Mouse (Mus musculus) right cerebral cortex, postnatal 14 days (tissue): ENCODE measurements around the gene Zfp462.
"Not testable (repeated sequence)": the region's sequence is repeated elsewhere in the genome, so short reads cannot be mapped to it uniquely, and the experiment has no call there.

Experiments used
- DNase-seq: peaks from one replicate; pipeline ENCODE4 v3.0.0; 2022

Gene Zfp462

GRCm38 (mm10) chr4:54944921-54945430 is at the start of gene Zfp462:
Zfp462 (plus strand) TSS chr4:54945048.
- no peak for DNase-seq

GRCm38 (mm10) chr4:54896017-54896416 is 48.8 kb upstream of the Zfp462 start:
- DNase-seq: no peak

GRCm38 (mm10) chr4:54904641-54905040 is 40.2 kb upstream of the Zfp462 start:
- no peak for DNase-seq

GRCm38 (mm10) chr4:54905399-54905953 is 39.4 kb upstream of the Zfp462 start:
- no peak for DNase-seq

GRCm38 (mm10) chr4:54910300-54910699 is 34.5 kb upstream of the Zfp462 start:
- no peak for DNase-seq

- no peak for DNase-seq
Observed at GRCm38 (mm10) chr4:54918276-54918675, 26.6 kb upstream of the Zfp462 start.

- DNase-seq: no peak
Observed at GRCm38 (mm10) chr4:54923386-54923785, 21.5 kb upstream of the Zfp462 start.

- DNase-seq: no peak
Observed at GRCm38 (mm10) chr4:54924306-54924705, 20.5 kb upstream of the Zfp462 start.

GRCm38 (mm10) chr4:54926456-54926855 is 18.4 kb upstream of the Zfp462 start:
- not testable (repeated sequence) for DNase-seq

- not testable (repeated sequence) for DNase-seq
Observed at GRCm38 (mm10) chr4:54927321-54928062, 17.4 kb upstream of the Zfp462 start.

GRCm38 (mm10) chr4:54929686-54930085 is 15.2 kb upstream of the Zfp462 start:
- DNase-seq: no peak

- no peak for DNase-seq
Observed at GRCm38 (mm10) chr4:54932668-54933067, 12.2 kb upstream of the Zfp462 start.

- no peak for DNase-seq
Observed at GRCm38 (mm10) chr4:54937161-54937560, 7.7 kb upstream of the Zfp462 start.

GRCm38 (mm10) chr4:54945603-54946445 is 976 bp downstream of the Zfp462 start:
- DNase-seq: no peak

- DNase-seq: no peak
Observed at GRCm38 (mm10) chr4:54946662-54947055, 1.8 kb downstream of the Zfp462 start.

- DNase-seq: no peak
Observed at GRCm38 (mm10) chr4:54947056-54947990, 2.5 kb downstream of the Zfp462 start.

- DNase-seq: peak; percentile 63
Observed at GRCm38 (mm10) chr4:54947991-54948615, 3.3 kb downstream of the Zfp462 start.

- peak; percentile 48 for DNase-seq
Observed at GRCm38 (mm10) chr4:54948616-54949560, 4.0 kb downstream of the Zfp462 start.

GRCm38 (mm10) chr4:54949561-54949940 is 4.7 kb downstream of the Zfp462 start:
- DNase-seq: no peak

- no peak for DNase-seq
Observed at GRCm38 (mm10) chr4:54950136-54950535, 5.3 kb downstream of the Zfp462 start.

GRCm38 (mm10) chr4:54950866-54951265 is 6.0 kb downstream of the Zfp462 start:
- DNase-seq: no peak
